Mouse (Mus musculus) G1E (cell line): ENCODE results near the gene Foxred2.

Experiments
- CTCF ChIP-seq: IDR thresholded peaks from 2 replicates; pipeline ENCODE4 v1.5.1; 2012; ENCODE audit warnings: low read depth, low read length, inconsistent platforms, mixed read lengths
- TAL1 ChIP-seq: conservative IDR thresholded peaks from 2 replicates; pipeline ENCODE4 v1.6.1; 2012; ENCODE audit warnings: low read depth, low read length, inconsistent platforms, mixed read lengths

- peak; percentile 86 for TF ChIP-seq CTCF
- no peak for TF ChIP-seq TAL1
Observed at GRCm38 (mm10) chr15:77982195-77982939, 25.8 kb upstream of the Foxred2 start.
